Mouse (Mus musculus): ENCODE measurements at regions not wholly inside any gene's neighbourhood (a gene's known extent, or its start where the extent isn't known, plus 50 kb on each side); places are given as distances from the start of the nearest gene placed in this dataset.

DNA sequence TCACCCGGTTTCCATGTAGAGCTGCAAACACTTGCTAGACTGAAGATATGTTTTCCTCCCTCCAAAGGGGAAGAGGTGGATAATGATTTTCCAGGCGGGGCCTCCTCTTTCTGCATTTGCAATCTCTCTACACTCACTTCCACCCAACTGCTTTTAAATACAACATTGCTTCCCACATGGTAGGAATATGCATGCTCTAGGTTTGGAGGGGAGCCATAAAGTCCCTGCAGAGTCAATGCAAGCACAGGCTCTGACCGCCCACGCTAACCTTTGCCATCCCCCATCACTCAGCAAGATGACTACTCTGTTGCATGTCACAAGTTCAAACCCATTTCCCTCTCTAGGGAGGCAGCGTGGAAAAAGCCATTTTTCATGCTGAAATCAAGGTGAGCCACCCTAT lies 372.9 kb downstream of the Tmem132b start:
- Histone ChIP-seq H3K4me1 (ENCODE audit: control insufficient read depth, insufficient read depth) (no peaks in the 10 kb centered on the region), H3K27ac (ENCODE audit: low read depth) (no peak overlapping the region), H3K36me3 (replicated peaks; ENCODE audit: control insufficient read depth, insufficient read depth, low read length) (no peaks in the 10 kb centered on the region), H3K4me3 (ENCODE audit: low read depth, low read length) (no peak overlapping the region), H3K27me3 (ENCODE audit: control insufficient read depth, insufficient read depth, low read length) (no peaks in the 10 kb centered on the region), H3K9me3 (replicated peaks; ENCODE audit: control insufficient read depth, low read length) (peaks cover 12% of the 10 kb centered on the region; the same call in 1 of the 2 replicates), H3K9ac (replicated peaks; ENCODE audit: low read depth, low read length) (no peak overlapping the region), H3K4me2 (ENCODE audit: low read depth, low read length) (no peak overlapping the region)
- ATAC-seq (ENCODE audit: insufficient read depth, low read depth) = no peak
- no peak for TF ChIP-seq CTCF (IDR thresholded peaks at IDR 0.05; ENCODE audit: low read depth)
- TF ChIP-seq EP300 (IDR thresholded peaks at IDR 0.05; ENCODE audit: low read depth) = no peak
- DNase-seq (ENCODE audit: low spot score) = no peak
- 77% methylated on average over 5 of the region's 5 CpGs for WGBS

DNA sequence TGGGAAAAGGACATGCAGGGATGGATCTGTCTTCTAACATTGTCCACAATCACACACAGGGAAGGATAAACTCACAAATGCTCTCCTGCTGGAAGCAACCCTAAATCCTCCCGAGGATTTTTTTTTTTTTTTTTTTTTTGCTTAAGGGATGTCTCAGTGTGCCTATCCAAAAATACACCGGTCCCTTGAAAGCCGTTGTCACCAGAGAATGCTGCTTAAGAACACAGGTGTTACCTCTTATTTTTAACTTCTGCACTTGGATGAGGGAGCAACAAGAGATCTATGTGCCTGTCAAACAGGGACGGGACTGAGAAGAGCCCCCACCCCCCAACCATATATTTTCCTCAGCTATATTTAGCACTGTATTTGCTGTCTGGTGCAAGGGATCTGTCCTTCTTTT lies 375.8 kb downstream of the Tmem132b start:
- peaks cover 9% of the 10 kb centered on the region for H3K9me3 ChIP-seq (replicated peaks; ENCODE audit: control insufficient read depth, low read length)
- WGBS = 71% methylated on average over 4 of the region's 4 CpGs
- TF ChIP-seq EP300 (IDR thresholded peaks at IDR 0.05; ENCODE audit: low read depth) = no peak
- TF ChIP-seq CTCF (IDR thresholded peaks at IDR 0.05; ENCODE audit: low read depth) = no peak
- ATAC-seq (ENCODE audit: insufficient read depth, low read depth) (no peak), DNase-seq (ENCODE audit: low spot score) (no peak)
- no peaks in the 10 kb centered on the region for H3K36me3 ChIP-seq (replicated peaks; ENCODE audit: control insufficient read depth, insufficient read depth, low read length)
- H3K4me1 ChIP-seq (ENCODE audit: control insufficient read depth, insufficient read depth) = no peaks in the 10 kb centered on the region
- no peak overlapping the region for H3K27ac ChIP-seq (ENCODE audit: low read depth)
- H3K4me3 ChIP-seq (ENCODE audit: low read depth, low read length) = no peak overlapping the region
- H3K27me3 ChIP-seq (ENCODE audit: control insufficient read depth, insufficient read depth, low read length) = no peaks in the 10 kb centered on the region
- H3K9ac ChIP-seq (replicated peaks; ENCODE audit: low read depth, low read length) = no peak overlapping the region
- no peak overlapping the region for H3K4me2 ChIP-seq (ENCODE audit: low read depth, low read length)

DNA sequence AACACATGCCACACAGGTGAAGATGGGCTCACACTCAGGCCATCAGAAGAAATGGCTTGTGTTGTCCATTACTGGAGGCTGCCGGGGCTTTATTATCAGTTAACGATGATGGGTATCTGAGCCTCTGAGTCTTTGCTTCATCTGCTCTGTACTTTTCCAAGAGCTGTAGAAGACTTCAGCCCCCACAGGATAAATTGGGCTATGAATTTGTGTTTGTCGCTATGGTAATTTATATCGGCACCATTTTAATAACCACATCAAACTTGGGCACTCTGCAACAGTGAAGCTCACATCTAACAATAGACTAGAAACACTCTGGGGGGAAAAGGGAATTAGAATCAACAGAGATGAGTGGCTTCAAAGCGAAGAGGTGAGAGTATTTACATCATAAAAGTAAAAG lies 376.3 kb downstream of the Tmem132b start:
- TF ChIP-seq EP300 (IDR thresholded peaks at IDR 0.05; ENCODE audit: low read depth) = no peak
- TF ChIP-seq CTCF (IDR thresholded peaks at IDR 0.05; ENCODE audit: low read depth) = no peak
- peaks cover 9% of the 10 kb centered on the region for H3K9me3 ChIP-seq (replicated peaks; ENCODE audit: control insufficient read depth, low read length)
- WGBS = 89% methylated on average over 5 of the region's 5 CpGs

DNA sequence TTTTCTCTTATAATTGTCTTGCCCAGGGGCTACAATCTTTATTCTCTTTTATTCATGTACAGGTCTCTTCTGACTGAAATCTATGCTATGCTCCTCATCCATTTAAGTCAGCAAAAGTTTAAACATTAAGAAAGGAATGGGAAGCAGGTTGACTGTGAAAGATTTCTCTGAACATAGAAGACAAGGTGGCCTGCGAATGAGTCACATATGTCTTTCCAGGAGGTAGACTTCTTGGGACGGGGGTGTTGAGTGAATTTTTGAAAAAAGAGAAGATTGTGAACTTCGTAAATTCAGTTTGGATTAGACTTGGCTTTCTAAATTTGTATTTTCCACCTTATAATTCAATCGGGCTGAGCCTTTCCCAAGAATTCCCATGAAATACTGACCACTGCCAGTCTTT lies 384.3 kb downstream of the Tmem132b start:
- peaks cover 21% of the 10 kb centered on the region; the same call in 1 of the 2 replicates for H3K9me3 ChIP-seq (replicated peaks; ENCODE audit: control insufficient read depth, low read length)
- no peak for DNase-seq (ENCODE audit: low spot score)
- H3K27ac ChIP-seq (ENCODE audit: low read depth) = no peak overlapping the region
- TF ChIP-seq EP300 (IDR thresholded peaks at IDR 0.05; ENCODE audit: low read depth) (no peak), CTCF (IDR thresholded peaks at IDR 0.05; ENCODE audit: low read depth) (no peak)
- WGBS = 72% methylated on average over 4 of the region's 4 CpGs
- H3K9ac ChIP-seq (replicated peaks; ENCODE audit: low read depth, low read length) = no peak overlapping the region
- no peaks in the 10 kb centered on the region for H3K36me3 ChIP-seq (replicated peaks; ENCODE audit: control insufficient read depth, insufficient read depth, low read length)
- no peak overlapping the region for H3K4me3 ChIP-seq (ENCODE audit: low read depth, low read length)
- H3K4me2 ChIP-seq (ENCODE audit: low read depth, low read length) = no peak overlapping the region
- ATAC-seq (ENCODE audit: insufficient read depth, low read depth) = no peak
- no peaks in the 10 kb centered on the region for H3K4me1 ChIP-seq (ENCODE audit: control insufficient read depth, insufficient read depth)
- no peaks in the 10 kb centered on the region for H3K27me3 ChIP-seq (ENCODE audit: control insufficient read depth, insufficient read depth, low read length)

More for the DNA sequence above, 376.3 kb downstream of the Tmem132b start:
- ATAC-seq (ENCODE audit: insufficient read depth, low read depth) (no peak), DNase-seq (ENCODE audit: low spot score) (no peak)
- no peaks in the 10 kb centered on the region for H3K36me3 ChIP-seq (replicated peaks; ENCODE audit: control insufficient read depth, insufficient read depth, low read length)
- H3K4me3 ChIP-seq (ENCODE audit: low read depth, low read length) = no peak overlapping the region
- no peaks in the 10 kb centered on the region for H3K27me3 ChIP-seq (ENCODE audit: control insufficient read depth, insufficient read depth, low read length)
- no peaks in the 10 kb centered on the region for H3K4me1 ChIP-seq (ENCODE audit: control insufficient read depth, insufficient read depth)
- no peak overlapping the region for H3K4me2 ChIP-seq (ENCODE audit: low read depth, low read length)
- no peak overlapping the region for H3K9ac ChIP-seq (replicated peaks; ENCODE audit: low read depth, low read length)
- no peak overlapping the region for H3K27ac ChIP-seq (ENCODE audit: low read depth)

DNA sequence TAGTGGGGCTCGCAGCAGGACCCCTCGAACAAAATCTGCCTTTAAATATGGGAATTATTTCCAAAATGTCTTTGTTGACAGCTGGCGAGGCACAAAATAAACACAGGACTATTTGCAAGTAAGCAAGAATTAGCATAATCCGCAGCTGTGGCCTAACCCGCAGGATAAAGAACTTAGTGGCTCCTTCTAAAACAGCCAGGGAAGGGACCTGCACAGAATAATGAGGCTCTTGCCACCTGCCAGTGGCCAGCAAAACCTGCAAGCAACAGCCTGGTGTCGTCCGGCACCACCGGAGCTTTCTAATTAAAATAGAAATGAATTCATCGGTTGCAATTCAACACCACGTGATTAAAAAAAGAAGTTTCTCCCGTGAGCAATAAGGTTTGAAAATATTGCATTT lies 389.4 kb downstream of the Tmem132b start:
- Histone ChIP-seq H3K9ac (replicated peaks; ENCODE audit: low read depth, low read length) (no peak overlapping the region), H3K9me3 (replicated peaks; ENCODE audit: control insufficient read depth, low read length) (0 out of 2 replicates have a peak, but pooled peaks cover 16% of the 10 kb centered on the region), H3K27me3 (ENCODE audit: control insufficient read depth, insufficient read depth, low read length) (no peaks in the 10 kb centered on the region), H3K4me3 (ENCODE audit: low read depth, low read length) (no peak overlapping the region), H3K4me1 (ENCODE audit: control insufficient read depth, insufficient read depth) (no peaks in the 10 kb centered on the region), H3K27ac (ENCODE audit: low read depth) (no peak overlapping the region), H3K36me3 (replicated peaks; ENCODE audit: control insufficient read depth, insufficient read depth, low read length) (no peaks in the 10 kb centered on the region), H3K4me2 (ENCODE audit: low read depth, low read length) (no peak overlapping the region)
- WGBS = 27% methylated on average over 11 of the region's 11 CpGs
- TF ChIP-seq CTCF (IDR thresholded peaks at IDR 0.05; ENCODE audit: low read depth) (no peak), EP300 (IDR thresholded peaks at IDR 0.05; ENCODE audit: low read depth) (no peak)
- no peak for DNase-seq (ENCODE audit: low spot score)
- no peak for ATAC-seq (ENCODE audit: insufficient read depth, low read depth)

DNA sequence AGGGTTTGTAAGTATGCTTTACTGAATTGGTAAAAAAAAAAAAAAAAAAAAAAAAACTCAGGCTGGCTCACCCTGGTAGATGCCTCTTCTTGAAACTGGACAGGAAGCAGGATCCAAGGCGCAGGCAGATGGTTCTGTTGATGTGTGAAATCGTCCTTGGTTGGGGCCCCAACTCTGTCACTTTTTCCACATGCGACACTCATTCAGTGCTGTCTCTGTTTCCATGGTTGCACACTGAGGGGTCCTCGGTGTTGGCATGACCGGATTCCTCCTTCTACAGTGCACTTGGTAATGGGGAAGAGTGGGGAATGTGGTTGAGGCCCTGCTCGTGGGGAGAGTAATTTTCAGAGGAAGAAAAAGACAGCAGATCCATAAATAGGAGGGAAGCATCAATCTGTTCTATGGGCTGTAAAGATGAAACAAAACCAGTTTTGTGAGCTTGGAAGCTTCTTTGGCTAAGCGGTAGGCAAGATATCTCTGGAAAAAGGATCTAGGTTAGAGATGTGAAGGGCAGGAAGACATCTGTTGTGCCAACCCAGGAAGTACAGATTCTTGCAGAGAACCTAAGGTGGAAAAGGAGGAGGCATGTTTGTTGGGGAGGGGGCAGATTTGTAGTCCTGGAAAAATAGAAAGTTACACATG lies 394.4 kb downstream of the Tmem132b start:
- H3K4me1 ChIP-seq (ENCODE audit: control insufficient read depth, insufficient read depth) = no peaks in the 10 kb centered on the region
- DNase-seq (ENCODE audit: low spot score) = no peak
- ATAC-seq (ENCODE audit: insufficient read depth, low read depth) = no peak
- H3K9me3 ChIP-seq (replicated peaks; ENCODE audit: control insufficient read depth, low read length) = no peaks in the 10 kb centered on the region
- no peaks in the 10 kb centered on the region for H3K36me3 ChIP-seq (replicated peaks; ENCODE audit: control insufficient read depth, insufficient read depth, low read length)
- no peak overlapping the region for H3K9ac ChIP-seq (replicated peaks; ENCODE audit: low read depth, low read length)
- no peaks in the 10 kb centered on the region for H3K27me3 ChIP-seq (ENCODE audit: control insufficient read depth, insufficient read depth, low read length)
- H3K27ac ChIP-seq (ENCODE audit: low read depth) = no peak overlapping the region
- WGBS = 60% methylated on average over 7 of the region's 7 CpGs
- no peak for TF ChIP-seq EP300 (IDR thresholded peaks at IDR 0.05; ENCODE audit: low read depth)
- no peak for TF ChIP-seq CTCF (IDR thresholded peaks at IDR 0.05; ENCODE audit: low read depth)
- no peak overlapping the region for H3K4me2 ChIP-seq (ENCODE audit: low read depth, low read length)
- H3K4me3 ChIP-seq (ENCODE audit: low read depth, low read length) = no peak overlapping the region
